Mouse (Mus musculus) liver, adult (tissue): ENCODE data around the gene 1700001L19Rik.
A peak's percentile ranks its signal among the peaks of the same experiment; 100 is the strongest.

Experiments used
- GATA4 ChIP-seq: IDR thresholded peaks from 2 replicates; pipeline ENCODE4 v1.6.1; 2014; ENCODE audit warnings: mild to moderate bottlenecking, low read length; ENCODE audit not compliant: insufficient replicate concordance

1700001L19Rik gene

DNA sequence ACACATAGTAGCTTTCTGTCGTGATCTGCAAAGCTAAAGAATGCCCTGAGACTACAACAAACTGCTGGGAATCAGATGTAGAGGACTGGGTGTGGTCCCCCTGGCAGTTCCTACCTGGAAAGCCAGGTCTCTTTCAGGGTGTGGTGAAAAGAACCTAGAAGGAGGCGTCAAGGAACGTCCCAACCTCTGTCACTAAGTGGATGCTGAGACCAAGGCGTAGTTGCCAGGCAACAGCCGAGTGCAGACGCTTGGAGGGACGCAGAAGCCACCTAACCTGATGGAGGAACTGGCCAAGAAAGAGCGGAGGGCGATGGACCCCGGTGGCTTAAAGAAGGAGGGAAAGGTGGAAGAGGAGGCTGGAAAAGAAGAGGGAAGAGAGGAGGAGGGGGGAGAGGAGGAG is at the start of gene 1700001L19Rik:
Gene 1700001L19Rik (plus strand): TSS at position 223 of the 400 bp plus-strand sequence.
- TF ChIP-seq GATA4 = no peak

DNA sequence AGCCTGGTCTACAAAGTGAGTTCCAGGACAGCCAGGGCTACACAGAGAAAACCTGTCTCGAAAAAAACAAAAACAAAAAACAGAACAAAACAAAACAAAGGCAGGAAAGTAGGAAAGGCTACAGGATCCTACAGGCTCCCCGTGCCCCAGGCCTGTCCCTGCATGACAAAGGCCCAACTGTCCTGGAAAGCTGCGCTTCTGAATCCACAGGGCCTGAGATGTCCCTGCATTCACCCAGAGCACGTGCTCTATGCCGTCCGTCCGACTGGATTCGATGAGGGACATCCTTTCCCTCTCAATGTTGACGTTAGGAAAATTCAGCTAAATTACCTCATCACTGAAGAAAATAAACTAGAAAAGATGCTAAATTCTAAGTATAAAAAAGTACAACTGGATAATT is 29.1 kb upstream of the 1700001L19Rik start:
- no peak for TF ChIP-seq GATA4

DNA sequence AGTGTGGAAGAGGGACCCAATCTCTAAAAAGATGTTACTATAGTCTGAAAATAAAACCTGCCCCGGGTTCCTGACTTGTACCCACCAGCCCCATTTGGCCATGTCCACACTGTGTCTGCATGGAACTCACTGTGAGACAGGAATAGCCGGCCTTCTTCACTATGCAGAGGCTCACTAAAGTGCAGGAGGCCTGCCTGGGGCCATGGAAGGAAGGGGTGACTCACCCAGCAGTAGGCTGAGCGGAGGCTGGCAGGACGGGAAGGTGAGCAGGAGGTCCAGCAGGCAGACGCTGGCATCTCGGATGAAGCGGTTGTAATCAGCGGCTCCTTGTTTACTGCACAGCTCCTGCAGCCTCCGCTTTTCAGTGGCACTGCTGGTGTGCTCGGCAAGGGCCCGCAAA is 28.7 kb upstream of the 1700001L19Rik start:
- TF ChIP-seq GATA4 = no peak

DNA sequence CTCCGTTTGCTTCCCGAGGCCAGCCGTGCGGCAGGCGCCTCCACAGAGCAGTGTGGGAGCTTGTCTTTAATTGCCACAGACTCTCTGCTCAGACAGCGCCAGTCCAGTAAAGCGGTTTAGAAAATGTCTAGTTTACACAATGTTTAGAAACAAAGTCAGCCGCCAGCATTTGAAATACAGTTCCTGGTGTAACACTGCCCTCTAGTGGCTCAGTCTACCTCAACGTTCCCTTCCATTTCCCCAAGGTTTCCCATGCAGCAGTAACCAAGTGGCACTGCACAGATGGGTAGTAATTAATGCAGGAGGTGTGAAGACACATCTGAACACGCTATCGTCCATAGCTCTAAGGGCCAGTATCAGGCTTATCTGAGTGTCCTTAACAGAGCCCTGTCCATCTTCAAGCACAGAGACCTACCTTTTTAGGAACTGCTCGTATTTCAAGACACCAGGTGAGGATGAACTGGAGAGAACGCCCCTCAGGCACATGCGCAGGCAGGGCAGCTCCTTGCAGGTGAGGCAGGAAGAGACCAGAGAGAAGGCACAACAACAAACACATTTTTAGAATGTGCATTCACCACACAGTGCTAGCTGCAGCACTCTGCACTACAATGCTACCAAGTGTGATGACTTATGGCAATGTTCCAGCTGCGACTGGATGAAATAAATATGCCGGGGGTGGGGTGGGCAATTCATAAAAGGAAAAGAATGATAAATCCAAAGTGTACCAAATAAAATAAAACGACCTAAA is 27.5 kb upstream of the 1700001L19Rik start:
- TF ChIP-seq GATA4 = no peak

DNA sequence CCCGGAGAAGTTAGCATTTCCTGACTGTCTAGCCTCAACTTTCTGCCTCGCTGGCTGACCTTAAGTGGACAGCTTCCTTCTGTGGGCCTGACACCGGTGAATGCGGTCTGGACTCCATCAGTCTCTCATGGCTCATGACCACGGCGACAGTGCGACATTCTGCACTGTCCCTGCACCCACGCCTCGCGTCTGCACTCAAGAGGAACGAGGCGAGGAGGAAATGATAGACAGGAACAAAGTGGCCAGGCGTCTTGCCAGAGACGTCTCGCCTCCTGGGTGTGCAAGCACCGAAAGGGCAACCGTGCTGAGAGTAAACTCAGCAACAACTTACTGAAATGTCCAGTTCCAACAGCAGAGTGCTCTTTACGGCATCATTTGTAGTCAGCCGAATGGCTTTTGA is 25.0 kb upstream of the 1700001L19Rik start:
- no peak for TF ChIP-seq GATA4

DNA sequence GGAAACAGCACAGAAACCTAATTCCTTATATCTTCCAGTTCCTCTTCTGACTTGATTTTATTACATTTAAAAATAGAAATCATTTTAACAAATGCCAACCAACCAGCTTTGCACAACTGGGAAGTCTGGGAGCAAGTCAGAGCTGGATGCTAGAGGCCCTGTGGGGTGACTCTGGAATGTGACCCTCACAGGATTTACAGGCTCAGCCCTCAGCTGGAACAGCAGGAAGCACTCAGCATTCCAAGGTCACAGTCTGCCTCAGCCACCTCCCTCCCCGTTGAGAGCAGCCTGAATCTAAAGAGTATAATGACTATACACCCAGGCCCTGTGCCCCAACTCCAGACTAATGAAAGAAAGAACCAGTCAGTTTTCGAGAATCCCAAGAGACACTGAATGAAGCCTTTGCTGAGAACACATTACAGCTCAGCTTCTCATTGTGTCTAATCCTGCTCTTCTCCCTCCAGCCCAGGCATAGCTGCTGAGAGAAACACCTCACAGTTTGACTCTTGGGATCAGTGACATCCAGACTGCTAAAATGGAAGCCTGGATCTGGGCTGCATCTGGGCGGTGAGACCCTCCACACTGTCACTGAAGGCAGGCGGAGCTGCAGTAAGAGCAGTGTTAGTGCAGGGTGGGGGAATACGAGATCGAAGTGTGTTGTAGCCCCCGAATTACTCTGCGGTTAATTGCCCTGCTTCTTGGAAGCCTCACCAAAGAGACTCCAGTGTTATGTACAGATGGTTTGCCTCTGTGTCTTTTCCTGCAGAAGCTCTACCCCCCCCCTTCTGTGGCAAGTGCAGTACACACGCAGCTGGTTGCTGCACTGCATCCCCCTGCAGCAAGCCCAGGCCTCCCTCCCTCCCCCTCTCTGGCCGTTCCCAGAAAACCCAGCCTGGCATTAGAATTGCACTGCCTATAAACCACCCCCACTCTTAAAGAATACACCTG is 24.0 kb upstream of the 1700001L19Rik start:
- no peak for TF ChIP-seq GATA4

DNA sequence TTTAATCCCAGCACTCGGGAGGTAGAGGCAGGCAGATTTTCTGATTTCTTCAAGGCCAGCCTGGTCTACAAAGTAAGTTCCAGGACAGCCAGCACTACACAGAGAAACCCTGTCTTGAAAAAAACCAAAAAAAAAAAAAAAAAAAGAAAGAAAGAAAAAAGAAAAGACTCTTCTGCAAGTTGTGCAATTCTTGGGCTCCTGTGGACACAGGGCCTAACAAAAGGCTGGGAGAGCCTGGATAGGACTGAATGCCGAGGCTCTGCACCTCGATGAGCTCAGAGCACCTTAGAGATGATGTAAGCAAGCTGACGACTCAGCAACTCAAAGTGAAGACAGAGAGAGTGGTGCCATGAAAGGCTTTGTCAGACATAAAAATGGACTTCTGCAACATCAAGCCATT is 22.8 kb upstream of the 1700001L19Rik start:
- no peak for TF ChIP-seq GATA4

DNA sequence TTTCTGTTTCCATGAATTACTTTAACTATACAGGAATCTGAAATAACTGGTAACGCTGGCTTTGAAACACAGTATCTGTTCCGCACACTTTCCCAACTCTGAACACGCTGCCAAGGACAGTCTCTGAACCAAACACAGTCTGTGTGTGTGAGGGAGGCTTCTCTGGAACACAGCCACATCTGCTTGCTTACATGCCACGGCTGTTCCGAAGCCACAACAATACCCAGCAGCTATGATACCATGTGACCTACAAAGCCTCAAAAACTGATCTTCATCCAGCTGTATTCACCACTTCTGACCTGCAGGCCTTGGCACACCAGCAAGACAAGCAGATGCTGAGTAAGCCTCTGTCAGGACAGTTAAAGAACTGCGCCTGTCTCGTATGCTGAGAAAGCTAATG is 19.3 kb upstream of the 1700001L19Rik start:
- TF ChIP-seq GATA4 = no peak

DNA sequence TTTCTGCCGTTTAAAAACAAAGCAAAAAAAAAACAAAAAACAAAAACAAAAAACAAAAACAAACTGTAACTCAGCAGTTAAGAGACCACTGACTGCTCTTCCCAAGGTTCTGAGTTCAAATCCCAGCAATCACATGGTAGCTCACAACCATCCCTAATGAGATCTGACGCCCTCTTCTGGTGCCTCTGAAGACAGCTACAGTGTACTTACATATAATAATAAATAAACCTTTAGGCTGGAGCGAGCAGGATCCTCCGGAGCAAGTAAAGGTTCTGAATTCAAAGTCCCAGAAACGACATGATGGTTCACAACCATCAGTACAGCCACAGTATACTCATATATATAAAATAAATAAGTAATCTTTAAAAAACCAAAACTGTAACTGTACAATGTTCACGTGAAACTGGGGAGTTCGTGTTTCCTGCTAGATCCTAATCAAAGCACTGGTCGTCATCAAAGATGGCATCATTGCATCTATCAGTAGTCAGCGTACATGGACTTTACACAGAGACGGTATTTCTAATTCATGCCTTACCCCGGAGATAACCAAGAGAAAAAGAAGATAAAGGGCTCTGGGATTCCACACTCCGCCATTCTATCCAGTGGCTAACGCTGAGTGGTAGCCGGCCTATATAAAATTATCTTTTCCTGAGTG is 16.0 kb upstream of the 1700001L19Rik start:
- TF ChIP-seq GATA4 = no peak

DNA sequence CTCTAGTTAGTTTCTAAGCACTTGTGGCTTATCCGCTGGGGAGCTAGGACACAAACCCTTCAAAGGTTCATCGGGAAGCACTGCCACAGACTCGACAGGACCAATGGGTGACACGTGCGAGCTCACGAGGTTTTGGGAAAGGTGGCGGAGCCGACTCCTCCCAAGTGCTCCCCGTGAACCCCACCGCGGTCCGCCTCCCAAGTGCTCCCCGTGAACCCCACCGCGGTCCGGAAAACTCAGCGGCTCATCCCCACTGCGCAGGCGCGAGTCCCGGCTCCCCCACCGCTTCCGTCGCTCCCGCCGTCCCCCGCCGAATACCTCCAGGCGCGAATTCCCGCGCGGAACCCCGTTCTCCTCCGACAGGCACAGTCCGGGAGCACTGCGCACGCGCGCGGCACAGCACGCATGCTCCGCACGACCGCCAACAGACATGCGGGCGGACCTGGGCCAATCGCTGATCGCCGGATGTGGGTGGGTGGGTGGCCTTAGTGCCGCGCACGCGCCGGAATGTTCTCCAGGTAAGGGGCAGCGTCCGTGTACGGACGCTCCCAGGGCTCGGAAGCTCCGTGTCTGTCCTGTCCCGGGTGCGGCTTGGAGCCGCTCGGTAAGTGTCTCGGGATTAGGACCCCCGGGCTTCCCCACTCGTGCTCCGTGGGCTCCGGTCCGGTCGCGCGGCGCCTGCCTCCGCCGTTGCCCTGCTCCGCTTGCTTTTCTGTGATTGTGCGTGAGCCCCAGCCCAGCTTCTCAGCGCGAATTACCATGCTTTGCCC is 15.3 kb upstream of the 1700001L19Rik start, which contains the start of the genes Mtrr and Fastkd3:
Gene Mtrr (minus strand): TSS at position 403 of the 770 bp plus-strand sequence.
Gene Fastkd3 (plus strand): TSS at position 488 of the 770 bp plus-strand sequence.
- TF ChIP-seq GATA4 = peak; percentile 55; the same call in 1 of the 2 replicates

DNA sequence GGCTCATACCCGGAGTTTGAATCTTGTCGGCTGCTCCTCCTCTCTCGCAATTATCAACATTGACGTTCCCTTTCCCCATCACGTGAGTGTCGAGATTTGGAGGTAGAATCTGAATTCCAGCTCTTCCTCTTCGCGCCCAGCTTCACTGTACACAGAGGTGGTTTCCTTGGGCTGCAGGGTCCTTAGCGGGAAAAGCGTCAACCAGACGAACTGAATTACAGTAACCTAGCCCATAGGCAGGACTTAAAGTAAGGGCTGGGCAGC is 14.8 kb upstream of the 1700001L19Rik start:
- no peak for TF ChIP-seq GATA4

DNA sequence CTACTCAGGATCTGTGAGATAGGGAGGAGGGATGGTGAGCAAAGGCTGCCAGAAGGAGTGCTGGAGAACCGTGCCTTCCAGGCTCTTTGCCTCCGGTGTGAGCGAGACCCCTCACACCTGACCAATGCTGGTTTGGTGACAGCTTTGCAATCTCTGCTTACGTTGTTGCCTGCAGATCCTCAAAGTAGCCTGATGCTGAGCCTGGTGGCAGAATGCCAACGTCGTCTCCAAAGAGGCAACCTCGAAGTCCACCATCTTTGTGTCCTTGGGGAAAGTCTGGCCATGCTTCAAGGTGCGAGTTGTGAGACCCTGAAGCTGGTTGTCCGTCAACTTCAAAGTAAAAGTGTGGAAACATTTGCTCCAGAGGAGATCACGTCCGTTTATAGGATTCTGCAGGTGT is 13.3 kb upstream of the 1700001L19Rik start:
- no peak for TF ChIP-seq GATA4

DNA sequence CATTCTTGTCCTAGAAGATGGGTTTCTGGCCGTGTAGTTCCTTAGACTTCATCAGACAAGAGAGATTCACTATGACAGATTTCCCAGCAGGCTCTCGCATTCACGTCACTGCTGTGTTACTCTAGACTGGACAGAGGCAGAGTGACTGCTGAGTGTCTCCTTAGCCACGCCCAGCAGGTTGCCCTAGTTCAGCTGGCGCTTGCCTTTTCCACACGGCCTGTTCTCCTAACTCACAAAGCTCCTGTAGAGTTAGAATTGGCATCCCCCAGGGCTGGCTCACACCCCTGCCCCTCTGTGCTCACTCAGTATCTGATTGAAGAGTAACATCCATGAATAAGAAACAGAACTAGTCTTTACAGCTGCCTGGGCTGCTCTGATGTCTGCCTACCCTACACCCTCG is 11.8 kb upstream of the 1700001L19Rik start:
- no peak for TF ChIP-seq GATA4

DNA sequence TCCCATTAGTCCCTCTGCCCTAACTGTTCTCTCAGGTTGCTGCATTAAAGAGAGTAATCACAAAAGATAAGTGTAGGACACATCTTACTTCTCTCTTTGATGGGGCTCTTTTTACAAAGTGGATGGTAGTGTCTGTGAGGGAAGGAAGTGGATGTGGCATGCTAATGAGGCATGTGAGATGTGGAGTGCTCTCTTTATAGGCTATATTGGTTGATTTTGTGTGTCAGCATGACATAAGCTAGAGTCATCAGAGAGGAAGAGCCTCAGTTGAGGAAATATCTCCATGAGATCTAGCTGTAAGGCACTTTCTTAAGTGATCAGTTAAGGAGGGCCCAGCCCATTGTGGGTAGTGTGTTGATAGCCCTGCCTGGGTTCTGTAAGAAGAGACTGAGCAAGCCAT is 8.9 kb upstream of the 1700001L19Rik start:
- no peak for TF ChIP-seq GATA4

DNA sequence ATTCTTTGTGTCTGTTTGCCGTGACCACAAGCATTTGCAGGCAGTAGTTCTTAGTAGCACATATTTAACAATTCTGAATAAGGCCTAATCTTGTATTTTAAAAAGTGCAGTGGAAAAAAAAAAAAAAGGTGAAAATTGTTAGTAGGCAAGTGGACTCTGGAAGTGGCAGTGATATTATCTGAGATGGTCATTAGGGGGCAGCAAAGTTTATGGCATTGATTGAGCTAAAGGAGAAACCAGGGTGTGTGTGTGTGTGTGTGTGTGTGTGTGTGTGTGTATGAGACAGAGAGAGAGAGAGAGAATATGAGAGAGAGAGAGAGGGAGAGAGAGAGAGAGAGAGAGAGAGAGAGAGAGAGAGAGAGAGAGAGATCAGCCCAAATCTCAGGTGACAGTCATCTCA is 3.4 kb upstream of the 1700001L19Rik start:
- no peak for TF ChIP-seq GATA4
